Mouse (Mus musculus): ENCODE results near the gene Per1.

The Per1 gene

DNA sequence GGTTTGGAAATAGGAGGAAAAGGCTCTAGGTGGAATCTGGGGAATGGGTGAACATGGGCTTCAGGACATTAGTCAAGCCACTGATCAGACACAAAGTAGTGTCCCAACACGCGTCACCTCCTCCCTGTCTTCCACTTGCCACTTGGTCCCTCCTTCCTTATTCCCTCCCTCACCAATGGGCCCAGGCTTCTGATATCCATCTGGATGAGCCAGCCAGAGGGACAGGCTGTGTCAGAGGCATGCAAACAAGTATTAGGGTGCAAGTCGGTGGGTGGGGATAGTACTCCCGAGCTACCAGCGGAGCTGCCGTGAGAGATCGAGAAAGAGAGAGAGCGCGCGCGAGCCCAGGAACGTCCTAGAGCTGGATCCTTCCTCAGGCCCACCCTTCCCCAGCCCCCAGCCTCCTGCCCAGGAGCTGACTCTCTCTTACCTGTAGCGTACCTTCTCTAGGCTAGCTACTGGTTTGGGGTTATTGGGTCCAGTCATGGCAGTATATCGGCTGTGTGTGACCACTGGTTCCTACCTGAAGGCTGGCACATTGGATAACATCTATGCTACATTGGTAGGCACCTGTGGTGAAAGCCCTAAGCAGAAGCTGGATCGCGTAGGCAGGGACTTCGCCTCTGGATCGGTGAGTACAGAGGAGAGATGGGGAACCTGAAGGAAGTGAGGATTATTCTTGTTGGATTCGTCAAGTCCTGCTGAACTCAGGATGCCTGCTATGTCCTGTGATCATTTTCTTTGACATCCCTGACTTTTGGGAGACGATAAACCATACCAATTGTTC, 31.1 kb downstream of the Per1 start:
- in situ Hi-C loops (cut with MboI, MseI), result no loop called here

DNA sequence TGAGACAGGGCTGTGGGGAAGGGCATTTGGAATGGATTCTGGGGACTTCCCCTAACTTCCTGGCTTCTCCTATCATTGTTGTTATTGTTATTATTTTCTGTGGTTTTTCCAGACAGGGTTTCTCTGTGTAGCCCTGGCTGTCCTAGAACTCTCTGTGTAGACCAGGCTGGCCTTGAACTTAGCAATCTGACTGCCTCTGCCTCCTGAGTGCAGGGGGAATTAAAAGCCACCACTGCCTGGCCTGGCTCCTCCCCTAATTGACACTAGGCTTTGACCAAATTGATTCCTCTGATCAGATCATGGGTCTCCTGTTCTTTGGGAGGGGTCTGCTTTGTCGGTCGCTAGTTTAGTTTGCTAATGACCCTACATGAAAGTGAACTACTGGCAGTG, 31.7 kb downstream of the Per1 start:
- in situ Hi-C loops (cut with MboI, MseI), result no loop called here

DNA sequence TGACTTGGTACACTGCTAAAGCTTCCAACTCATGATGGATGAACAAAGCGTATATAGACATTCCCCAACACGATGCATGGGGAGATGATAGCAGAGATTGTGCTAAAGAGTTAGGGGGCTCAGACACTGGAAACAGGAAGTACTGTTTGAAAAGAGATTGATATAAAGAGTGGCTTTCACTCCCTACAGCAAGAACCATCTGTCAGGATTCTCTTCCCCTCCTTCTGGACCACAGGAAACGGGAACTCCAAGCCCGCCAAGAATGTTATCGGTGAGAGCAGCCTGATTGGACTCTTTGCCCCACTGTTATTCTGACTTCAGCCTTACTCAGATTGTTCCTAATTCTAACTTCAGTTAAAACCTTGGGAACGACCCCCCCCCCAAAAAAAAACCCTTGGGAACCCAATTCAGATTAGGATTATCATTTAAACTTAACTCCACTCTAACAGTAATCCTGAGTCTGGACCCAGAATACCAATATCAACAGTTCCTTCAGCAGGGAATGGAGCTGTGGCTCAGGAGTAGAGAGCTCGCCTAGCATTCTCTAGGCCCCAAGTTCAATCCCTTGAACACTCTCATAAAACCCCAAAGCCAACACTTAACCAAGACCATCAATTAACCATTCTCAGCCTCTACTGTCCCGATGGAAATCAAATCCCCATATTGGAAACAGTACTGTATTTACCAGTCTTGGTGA, 33.6 kb downstream of the Per1 start:
- in situ Hi-C loops (cut with MboI, MseI), result no loop called here

DNA sequence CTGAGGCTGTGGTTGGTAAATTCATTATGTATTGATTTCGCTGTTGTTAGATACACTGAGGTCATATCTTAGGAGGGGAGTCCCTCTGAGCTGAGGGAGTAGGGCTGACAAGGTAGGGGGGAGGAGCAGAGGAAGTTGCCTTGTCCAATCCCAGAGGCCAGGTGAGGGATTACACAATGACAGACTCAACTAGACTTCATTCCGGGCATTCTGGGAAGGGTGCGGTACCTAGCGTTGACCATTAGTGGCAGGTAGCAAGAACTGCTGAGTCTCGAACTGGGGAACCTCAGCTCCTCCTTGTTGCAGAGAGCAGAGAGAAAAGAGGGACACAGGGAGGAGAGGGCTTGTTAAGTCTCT, 38.5 kb downstream of the Per1 start:
- in situ Hi-C loops (cut with MboI, MseI), result no loop called here

DNA sequence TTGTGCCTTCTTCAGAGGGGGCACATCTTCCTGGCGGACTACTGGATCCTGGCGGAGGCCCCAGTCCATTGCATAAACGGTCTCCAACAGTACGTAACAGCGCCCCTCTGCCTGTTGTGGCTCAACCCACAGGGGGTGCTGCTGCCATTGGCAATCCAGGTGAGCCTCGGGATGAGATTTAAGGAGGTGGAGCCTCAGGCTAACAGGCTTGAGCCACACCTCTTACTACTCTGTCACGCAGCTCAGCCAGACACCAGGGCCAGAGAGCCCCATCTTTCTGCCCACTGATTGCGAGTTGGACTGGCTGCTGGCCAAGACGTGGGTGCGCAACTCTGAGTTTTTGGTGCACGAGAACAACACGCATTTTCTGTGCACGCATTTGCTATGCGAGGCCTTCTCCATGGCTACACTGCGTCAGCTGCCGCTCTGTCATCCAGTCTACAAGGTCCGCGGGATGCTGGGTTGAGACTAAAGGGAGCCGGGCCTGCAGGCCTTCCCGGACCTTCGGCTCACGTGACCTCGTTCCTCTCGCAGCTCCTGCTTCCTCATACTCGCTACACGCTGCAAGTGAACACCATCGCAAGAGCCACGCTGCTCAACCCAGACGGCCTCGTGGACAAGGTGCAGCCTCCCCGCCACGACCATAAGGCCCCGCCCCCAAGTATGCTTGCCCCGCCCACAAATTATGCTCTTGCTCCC, 39.1 kb downstream of the Per1 start:
- in situ Hi-C loops (cut with MboI, MseI), result no loop called here

DNA sequence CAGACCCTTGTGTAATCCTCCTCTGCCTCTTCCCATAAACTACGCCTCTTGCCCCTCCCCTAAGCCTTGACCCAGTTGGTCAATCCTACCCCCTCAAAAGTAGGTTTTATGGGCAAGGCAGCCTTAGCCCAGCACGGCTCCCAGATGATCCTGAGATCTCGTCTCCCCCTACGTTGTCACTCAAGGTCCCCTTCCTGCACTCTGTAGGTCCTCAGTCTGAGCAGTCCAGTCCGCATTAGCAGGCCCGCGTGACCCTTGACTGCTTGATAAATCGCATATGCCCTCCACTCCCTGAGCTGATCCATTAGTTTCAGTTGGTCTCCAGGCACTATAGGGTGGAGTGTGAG, 39.6 kb downstream of the Per1 start:
- in situ Hi-C loops (cut with MboI, MseI), result no loop called here

DNA sequence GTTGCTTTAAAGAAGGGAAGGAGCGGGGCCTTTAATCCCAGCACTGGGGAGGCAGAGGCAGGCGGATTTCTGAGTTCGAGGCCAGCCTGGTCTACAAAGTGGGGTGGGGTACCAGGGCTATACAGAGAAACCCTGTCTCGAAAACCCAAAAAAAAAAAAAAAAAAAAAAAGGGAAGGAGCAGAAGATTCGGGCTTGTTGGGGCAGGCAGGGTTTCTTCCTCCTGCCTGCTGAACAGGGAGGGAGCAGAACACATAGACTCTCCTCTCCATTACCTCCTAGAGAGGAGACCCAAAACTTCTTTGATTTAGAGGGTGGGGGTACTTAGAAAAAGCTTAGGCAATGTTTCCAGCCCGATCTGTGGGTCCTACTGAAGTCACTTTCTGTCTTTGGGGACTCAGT, 40.3 kb downstream of the Per1 start:
- in situ Hi-C loops (cut with MboI, MseI), result no loop called here

DNA sequence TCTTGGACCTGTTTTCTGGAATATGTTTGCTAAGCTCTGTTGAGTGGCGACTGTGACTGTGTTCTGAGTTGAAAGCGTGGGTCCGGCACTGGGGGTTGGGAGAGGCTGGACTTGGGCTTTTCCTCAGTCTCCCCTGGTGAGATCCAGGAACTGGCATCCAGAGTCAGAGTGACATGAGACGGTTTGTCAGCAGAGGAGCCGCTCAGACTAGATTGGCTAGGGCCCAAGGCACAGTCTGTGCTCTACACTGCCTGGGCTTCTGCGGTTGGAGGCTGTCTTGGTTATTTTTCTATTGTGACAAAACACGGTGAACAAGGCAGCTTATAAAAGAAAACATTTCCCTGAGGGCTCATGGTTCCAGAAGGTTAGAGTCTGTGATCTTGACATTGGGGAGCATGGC, 52.5 kb downstream of the Per1 start:
- in situ Hi-C loops (cut with MboI, MseI), result no loop called here

DNA sequence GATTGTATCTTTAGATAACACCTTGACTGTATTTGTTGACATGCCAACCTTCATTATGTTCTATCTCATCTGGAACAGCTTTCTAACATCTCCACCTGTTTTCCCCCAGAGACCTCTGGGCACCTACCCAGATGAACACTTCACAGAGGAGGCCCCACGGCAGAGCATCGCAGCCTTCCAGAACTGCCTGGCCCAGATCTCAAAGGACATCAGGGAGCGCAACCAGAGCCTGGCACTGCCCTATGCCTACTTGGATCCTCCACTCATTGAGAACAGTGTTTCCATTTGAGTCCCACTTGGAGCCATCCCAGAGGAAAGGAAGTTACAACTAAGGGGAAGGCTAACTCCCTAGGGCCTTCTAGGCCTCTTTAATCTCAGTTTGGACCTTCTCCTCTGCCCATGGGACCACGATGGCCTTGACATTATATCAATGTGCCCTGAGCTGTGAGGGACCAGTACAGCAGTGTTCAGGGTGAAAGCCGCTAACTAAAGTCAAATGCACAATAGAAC, 53.5 kb downstream of the Per1 start:
- in situ Hi-C loops (cut with MboI, MseI), result no loop called here

DNA sequence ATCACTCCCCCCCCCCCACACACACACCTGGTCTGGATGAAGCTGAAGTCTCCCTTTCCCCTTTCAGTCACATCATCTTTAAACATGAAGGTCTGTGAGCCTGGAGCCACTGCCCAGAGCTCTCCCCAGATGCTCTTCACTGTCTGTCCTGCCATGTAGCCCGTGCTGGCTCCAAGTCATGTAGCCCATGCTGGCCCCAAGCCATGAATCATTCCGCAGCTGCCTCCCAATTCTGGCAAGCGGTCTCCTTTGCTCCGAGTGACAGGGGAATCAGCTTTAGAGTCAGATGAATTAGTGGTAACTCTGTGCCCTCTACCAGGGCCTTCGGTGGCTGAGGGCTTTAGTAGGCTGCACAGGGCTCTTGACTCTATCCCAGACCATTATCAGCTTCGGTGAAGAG, 54.7 kb downstream of the Per1 start:
- in situ Hi-C loops (cut with MboI, MseI), result no loop called here

DNA sequence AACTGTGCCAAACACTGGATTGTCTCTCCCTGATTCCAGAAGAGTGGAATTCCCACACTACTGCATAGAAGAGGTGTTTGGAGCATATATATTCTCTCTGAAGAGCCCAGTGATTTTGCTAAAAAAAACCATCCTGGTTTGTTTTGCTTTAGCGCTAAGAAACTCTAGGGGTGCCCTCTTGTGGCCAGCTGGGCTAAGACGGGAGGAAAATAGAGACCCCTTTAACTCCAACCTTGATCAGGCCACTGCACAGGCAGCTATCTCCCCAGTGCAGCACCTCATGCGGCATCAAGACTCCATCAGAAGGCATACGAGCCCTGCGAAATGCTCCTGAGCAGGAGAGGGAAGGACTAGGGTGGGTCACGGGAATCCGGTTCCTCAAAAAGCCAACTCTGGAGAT, 55.4 kb downstream of the Per1 start:
- in situ Hi-C loops (cut with MboI, MseI), result no loop called here

DNA sequence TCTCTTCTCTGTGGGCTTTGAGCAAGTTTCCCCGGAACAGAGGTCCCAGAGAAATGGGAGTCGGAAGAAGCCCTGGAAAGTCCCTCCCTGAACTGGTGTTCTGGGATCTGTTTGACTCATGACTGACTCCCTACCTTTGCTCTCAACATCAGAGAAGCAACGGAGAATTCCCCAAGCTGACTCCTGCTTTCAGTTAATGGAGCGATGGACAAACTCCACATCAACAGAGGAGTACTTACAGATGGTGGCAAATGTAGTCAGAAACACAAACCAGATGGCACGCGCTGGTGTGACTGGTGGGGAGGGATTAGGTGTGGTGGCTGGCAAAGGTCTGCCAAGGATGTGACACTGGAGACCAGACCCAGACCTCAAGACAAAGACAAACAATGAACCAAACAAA, 56.0 kb downstream of the Per1 start:
- in situ Hi-C loops (cut with MboI, MseI), result no loop called here

DNA sequence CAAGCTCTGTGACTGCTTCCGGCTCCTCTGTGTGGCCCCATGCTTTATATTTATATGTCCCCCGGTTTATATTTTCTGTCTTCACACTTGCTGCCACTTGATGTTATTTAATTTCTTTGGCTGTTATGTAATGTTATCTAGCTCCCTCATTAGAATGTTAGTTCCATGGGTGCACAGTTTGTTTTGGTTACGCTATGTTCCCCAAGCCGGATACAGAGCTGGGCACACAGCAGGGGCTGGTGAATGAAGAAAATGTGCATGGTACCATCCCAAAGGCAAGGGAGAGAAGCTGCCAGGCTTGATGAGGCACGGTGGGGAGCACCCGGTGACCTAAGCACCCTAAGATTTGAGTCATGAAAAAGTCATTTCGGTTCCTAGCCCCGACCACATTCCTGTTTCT, 58.8 kb downstream of the Per1 start:
- in situ Hi-C loops (cut with MboI, MseI), result no loop called here

DNA sequence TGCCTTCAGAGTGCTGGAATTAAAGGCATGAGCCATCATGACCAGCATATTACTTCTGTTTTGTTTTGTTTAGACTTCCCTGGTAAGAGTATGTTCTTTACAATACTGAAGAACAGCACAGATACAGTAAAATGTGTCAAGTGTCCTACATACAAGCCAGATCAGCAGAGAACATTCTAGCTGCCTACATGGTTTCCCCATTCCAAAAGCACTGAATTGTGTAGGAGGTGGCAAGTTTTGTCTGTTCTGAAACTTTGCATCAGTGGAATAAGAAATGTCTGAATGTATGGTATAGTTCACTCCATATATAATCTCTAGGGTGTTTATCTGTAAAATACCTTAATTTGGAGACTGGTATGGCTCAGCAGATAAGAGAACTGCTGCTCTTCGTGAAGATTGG, 60.3 kb downstream of the Per1 start:
- in situ Hi-C loops (cut with MboI, MseI), result loop anchor here (5.0 kb wide), 1 partner anchor 82 kb away; the partner anchor contains the start of gene Gucy2e

DNA sequence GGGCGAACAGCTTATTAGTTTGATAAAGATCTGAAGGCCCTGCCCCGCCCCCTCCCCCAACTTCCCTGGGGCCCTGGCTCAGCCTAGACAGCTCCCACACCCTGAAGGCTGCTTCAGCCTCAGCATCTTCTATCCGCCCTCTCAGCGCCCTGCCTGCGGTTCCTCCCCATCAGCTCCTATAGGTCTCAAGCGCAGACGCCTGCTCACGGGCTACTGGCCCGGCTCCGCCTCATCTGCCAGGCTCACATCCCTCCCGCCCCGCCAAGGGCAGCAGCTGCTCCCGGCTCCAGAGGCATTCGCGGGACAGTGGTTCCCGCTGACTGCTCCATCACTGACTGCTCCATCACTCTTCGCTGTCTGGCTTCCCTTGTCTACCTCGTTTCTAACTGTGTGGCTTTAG, 61.8 kb downstream of the Per1 start, which contains the start of gene Alox12b:
Gene Alox12b, plus strand, starts transcription at position 190 of the 400 bp plus-strand sequence.
- in situ Hi-C loops (cut with MboI, MseI), result loop anchor here (5.0 kb wide), 1 partner anchor 81 kb away; the partner anchor contains the start of gene Gucy2e
